Mouse (Mus musculus) cortical plate, adult 2 months (tissue): ENCODE measurements around the gene Snta1.

Experiments
- CTCF ChIP-seq: fragments of 200-500 bp; IDR thresholded peaks from 2 replicates; pipeline ENCODE4 v1.5.1; 2011; ENCODE audit warnings: mild to moderate bottlenecking, control low read depth, low read length; ENCODE audit not compliant: insufficient read depth; ENCODE audit errors: extremely low read depth
- POLR2A ChIP-seq: fragments of 200-500 bp; IDR thresholded peaks from 2 replicates; pipeline ENCODE4 v1.6.1; 2011; ENCODE audit warnings: mild to moderate bottlenecking, low read length, control low read depth; ENCODE audit not compliant: insufficient read depth; ENCODE audit errors: extremely low read depth

GRCm38 (mm10) chr2:154437191-154437527, 29.3 kb upstream of the Snta1 start:
- TF ChIP-seq POLR2A = no peak
- TF ChIP-seq CTCF = no peak
